Mouse (Mus musculus) small intestine, adult 2 months (tissue): ENCODE data around the gene Cetn3.

ENCODE experiments used
- CTCF ChIP-seq: fragments of 200-500 bp; IDR thresholded peaks from 2 replicates; pipeline ENCODE4 v1.5.1; 2012; ENCODE audit warnings: low read depth, mild to moderate bottlenecking, control low read depth, inconsistent platforms, low read length, moderate library complexity, mixed read lengths; ENCODE audit not compliant: insufficient replicate concordance, insufficient read length; ENCODE audit errors: extremely low read depth
- POLR2A ChIP-seq: fragments of 200-500 bp; IDR thresholded peaks from 2 replicates; pipeline ENCODE4 v1.6.1; 2012; ENCODE audit warnings: low read depth, mild to moderate bottlenecking, control low read depth, inconsistent platforms, low read length, moderate library complexity

GRCm38 (mm10) chr13:81754878-81755277 is 28.0 kb upstream of the Cetn3 start:
- no peak for TF ChIP-seq POLR2A
- no peak for TF ChIP-seq CTCF
